Mouse (Mus musculus) cortical plate, adult 2 months (tissue): ENCODE data around the gene Olfr1039.

Source experiments
- CTCF ChIP-seq: fragments of 200-500 bp; IDR thresholded peaks from 2 replicates; pipeline ENCODE4 v1.5.1; 2011; ENCODE audit warnings: mild to moderate bottlenecking, control low read depth, low read length; ENCODE audit not compliant: insufficient read depth; ENCODE audit errors: extremely low read depth
- POLR2A ChIP-seq: fragments of 200-500 bp; IDR thresholded peaks from 2 replicates; pipeline ENCODE4 v1.6.1; 2011; ENCODE audit warnings: mild to moderate bottlenecking, low read length, control low read depth; ENCODE audit not compliant: insufficient read depth; ENCODE audit errors: extremely low read depth

- no peak for TF ChIP-seq CTCF
- no peak for TF ChIP-seq POLR2A
Measured at GRCm38 (mm10) chr2:86146632-86147031, 10.9 kb upstream of the Olfr1039 start, which contains the start of gene Olfr1040.
